In the genomic region with DNA sequence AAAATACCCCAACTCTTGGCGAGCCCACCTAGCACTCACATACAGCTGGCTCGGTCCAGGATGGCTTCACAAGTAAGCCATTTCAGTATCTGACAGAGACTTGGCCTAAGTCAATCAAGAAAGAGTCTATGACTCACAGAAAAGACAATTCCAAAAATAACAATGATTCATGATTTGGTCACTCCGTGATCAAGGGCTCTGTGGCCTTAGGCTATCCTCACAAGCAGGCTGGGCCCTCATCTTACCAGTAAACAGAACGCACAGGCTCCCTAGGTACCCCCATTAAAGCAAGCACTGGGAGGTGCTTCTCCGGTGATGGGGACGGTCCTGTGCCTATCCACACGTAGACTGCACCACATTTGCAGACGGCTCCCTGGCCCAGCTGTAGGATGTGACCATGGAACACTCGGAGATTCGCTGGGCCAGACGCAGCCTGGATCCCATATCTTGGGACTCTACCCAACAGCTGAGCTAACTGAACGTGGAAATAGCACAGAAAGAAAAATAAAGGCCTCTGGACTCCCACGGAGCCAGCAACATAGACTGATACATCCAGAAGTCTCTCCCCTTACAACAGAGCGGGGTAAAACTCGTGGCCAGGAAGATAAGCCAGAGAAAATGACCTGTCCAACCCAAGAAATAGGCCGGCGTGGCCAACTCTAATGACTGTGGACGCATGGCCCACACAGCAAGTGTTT, we compare ENCODE assay signal across 10 mouse cellular contexts.
DNase-seq lines count a peak whose midpoint lies in the region.
"Had no signal": no experiment of that assay in that cellular context is flagged by ENCODE, and none has a peak within 500 bp of the region (broad histone marks: within the 10 kb centered on the region; RNA-seq: fewer than 3 reads in every experiment).

No protein-coding gene starts in this region.

- peak; percentile 53 to 79 for DNase-seq in adrenal gland, adult (ENCODE audit: inconsistent age in 2 of 2, low spot score in 1 of 2)
- DNase-seq in adrenal gland, postnatal 4 days (ENCODE audit: low spot score in 2 of 2), result no peak
- DNase-seq in 416B (ENCODE audit: low read depth), result peak; percentile 79
- peak; percentile 57 for DNase-seq in fibroblast of lung, adult 2 months (ENCODE audit: low read depth)
- peak; percentile 28 to 31 for DNase-seq in heart, postnatal 14 days
- no peak for DNase-seq in retina, postnatal 1 day
- DNase-seq in layer of hippocampus, postnatal 36 days, result no peak
- DNase-seq in left cerebral cortex, adult 8-10 months (ENCODE audit: low spot score in 2 of 2), result no peak
- DNase-seq: cerebellum, adult 18-20 months; spleen, adult 18-20 months had no signal

- intact Hi-C loops in heart, postnatal 14 days (cut with DNase I), result no loop called here

Comparison
In these comparisons a context has a peak if more than half of its experiments do, and no peak if none do; other contexts are left out.
1. DNase-seq: peak in adrenal gland, adult (2 of 2), 416B (single experiment), fibroblast of lung, adult 2 months (single experiment) and heart, postnatal 14 days (2 of 2); none in adrenal gland, postnatal 4 days (0 of 2), retina, postnatal 1 day (single experiment), layer of hippocampus, postnatal 36 days (0 of 2) and left cerebral cortex, adult 8-10 months (0 of 2).